Mouse (Mus musculus) olfactory bulb, adult 2 months (tissue): ENCODE data around the gene Kif13a.

Experiments used
- CTCF ChIP-seq: fragments of 200-500 bp; IDR thresholded peaks from 2 replicates; pipeline ENCODE4 v1.5.1; 2012; ENCODE audit warnings: low read depth, mild to moderate bottlenecking, low read length, moderate library complexity; ENCODE audit not compliant: insufficient read depth
- POLR2A ChIP-seq: fragments of 200-500 bp; IDR thresholded peaks from 2 replicates; pipeline ENCODE4 v1.6.1; 2012; ENCODE audit warnings: mild to moderate bottlenecking, low read depth, low read length, moderate library complexity; ENCODE audit not compliant: insufficient read depth

GRCm38 (mm10) chr13:46898411-46898810, 31.3 kb downstream of the Kif13a start:
- TF ChIP-seq CTCF (no peak), POLR2A (no peak)
